Mouse (Mus musculus) intestine, postnatal 0 days (tissue): Measurements from ENCODE around the gene Nbea. TPM values are rescaled to one million over a fixed set of nuclear protein-coding genes. Genes with fewer than 3 reads are reported as not detected.

Experiments
- ATAC-seq: fragments of 200-750 bp; cut with Nextera tagmentation; 2 replicates; pipeline ENCODE4 v1.8.0; 2017; ENCODE audit warnings: mild to moderate bottlenecking, moderate TSS enrichment, moderate library complexity
- H3K27ac ChIP-seq: fragments of 300-500 bp; sonication (generic); 2 replicates; pipeline ENCODE4 v1.5.1; 2014; ENCODE audit warnings: mild to moderate bottlenecking, low read depth, low read length, moderate library complexity
- H3K27me3 ChIP-seq: fragments of 300-500 bp; sonication (generic); replicated peaks from 2 replicates; pipeline ENCODE4 v1.6.1; 2014; ENCODE audit warnings: low read length, mixed read lengths; ENCODE audit not compliant: control insufficient read depth, insufficient read depth
- H3K36me3 ChIP-seq: fragments of 300-500 bp; sonication (generic); 2 replicates; pipeline ENCODE4 v1.6.1; 2014; ENCODE audit warnings: mild to moderate bottlenecking, moderate library complexity; ENCODE audit not compliant: control insufficient read depth, insufficient read depth
- H3K4me1 ChIP-seq: fragments of 300-500 bp; sonication (generic); replicated peaks from 2 replicates; pipeline ENCODE4 v1.6.1; 2014; ENCODE audit warnings: antibody characterized with exemption, low read length, mixed read lengths; ENCODE audit not compliant: control insufficient read depth, insufficient read depth
- H3K4me2 ChIP-seq: fragments of 300-500 bp; sonication (generic); replicated peaks from 2 replicates; pipeline ENCODE4 v1.6.1; 2014; ENCODE audit warnings: low read depth, mild to moderate bottlenecking, moderate library complexity
- H3K4me3 ChIP-seq: fragments of 300-500 bp; sonication (generic); 2 replicates; pipeline ENCODE4 v1.5.1; 2014; ENCODE audit warnings: low read depth, low read length
- H3K9ac ChIP-seq: fragments of 300-500 bp; sonication (generic); 2 replicates; pipeline ENCODE4 v1.6.1; 2014; ENCODE audit warnings: mild to moderate bottlenecking, low read depth, low read length
- H3K9me3 ChIP-seq: fragments of 300-500 bp; sonication (generic); 2 replicates; pipeline ENCODE4 v1.6.1; 2016; ENCODE audit warnings: mixed run types; ENCODE audit not compliant: control insufficient read depth
- CTCF ChIP-seq: sonication (generic); IDR thresholded peaks from 2 replicates; pipeline ENCODE4 v1.5.1; 2016; ENCODE audit warnings: low read depth, mild to moderate bottlenecking, control low read depth, antibody characterized with exemption, moderate library complexity
- WGBS: fragments of 180-500 bp; shearing (Covaris S2); extraction: QIAGEN DNeasy Blood & Tissue Kit; methylation state at CpG from one replicate; pipeline ENCODE4 v1.1.7; 2014; 5-methylcytosine and 5-hydroxymethylcytosine counted together
- polyA plus RNA-seq: library from polyadenylated mRNA; unstranded; fragments of >200 nt; fragmentation: Nextera tagmentation; extraction: Ambion mirVana; gene quantifications from 2 replicates; pipeline ENCODE4 v1.2.1, GENCODE M21; 2015

Gene Nbea
- polyA plus RNA-seq, 1 experiment from 2014 or later = 4.2 TPM

- Histone ChIP-seq H3K27ac (no peak overlapping the region), H3K4me3 (no peak overlapping the region), H3K9ac (no peak overlapping the region), H3K4me2 (no peak overlapping the region), H3K4me1 (no peaks in the 10 kb centered on the region), H3K27me3 (no peaks in the 10 kb centered on the region), H3K36me3 (no peaks in the 10 kb centered on the region), H3K9me3 (no peaks in the 10 kb centered on the region)
- WGBS = 74% methylated on average over 11 of the region's 11 CpGs
- no peak for TF ChIP-seq CTCF
- ATAC-seq = no peak
Observed at GRCm38 (mm10) chr3:55755805-55756601, 427.5 kb downstream of the Nbea start.

- no peak overlapping the region for H3K4me3 ChIP-seq
- TF ChIP-seq CTCF = no peak
- WGBS = 86% methylated on average over 6 of the region's 6 CpGs
- H3K9me3 ChIP-seq = no peaks in the 10 kb centered on the region
- H3K36me3 ChIP-seq = no peaks in the 10 kb centered on the region
- no peak overlapping the region for H3K4me2 ChIP-seq
- H3K27ac ChIP-seq = no peak overlapping the region
- H3K9ac ChIP-seq = no peak overlapping the region
- H3K27me3 ChIP-seq = no peaks in the 10 kb centered on the region
- no peaks in the 10 kb centered on the region for H3K4me1 ChIP-seq
- no peak for ATAC-seq
Observed at GRCm38 (mm10) chr3:55754981-55755608, 428.4 kb downstream of the Nbea start.

GRCm38 (mm10) chr3:55753872-55754271 lies 429.6 kb downstream of the Nbea start:
- WGBS = 96% methylated on average over 6 of the region's 6 CpGs
- Histone ChIP-seq H3K4me3 (no peak overlapping the region), H3K9me3 (no peaks in the 10 kb centered on the region), H3K9ac (no peak overlapping the region), H3K27ac (no peak overlapping the region), H3K4me2 (no peak overlapping the region), H3K27me3 (no peaks in the 10 kb centered on the region), H3K36me3 (no peaks in the 10 kb centered on the region), H3K4me1 (no peaks in the 10 kb centered on the region)
- TF ChIP-seq CTCF = no peak
- ATAC-seq = no peak

- Histone ChIP-seq H3K36me3 (no peaks in the 10 kb centered on the region), H3K27me3 (no peaks in the 10 kb centered on the region), H3K4me3 (no peak overlapping the region), H3K4me1 (no peaks in the 10 kb centered on the region), H3K4me2 (no peak overlapping the region), H3K9me3 (no peaks in the 10 kb centered on the region), H3K27ac (no peak overlapping the region), H3K9ac (no peak overlapping the region)
- no peak for ATAC-seq
- 70% methylated on average over 4 of the region's 4 CpGs for WGBS
- TF ChIP-seq CTCF = peak; percentile 35
Observed at GRCm38 (mm10) chr3:55752558-55752957, 430.9 kb downstream of the Nbea start.

- no peaks in the 10 kb centered on the region for H3K9me3 ChIP-seq
- no peaks in the 10 kb centered on the region for H3K36me3 ChIP-seq
- no peak for ATAC-seq
- H3K9ac ChIP-seq = no peak overlapping the region
- TF ChIP-seq CTCF = no peak
- H3K27ac ChIP-seq = no peak overlapping the region
- H3K27me3 ChIP-seq = no peaks in the 10 kb centered on the region
- 85% methylated on average over 5 of the region's 5 CpGs for WGBS
- no peaks in the 10 kb centered on the region for H3K4me1 ChIP-seq
- no peak overlapping the region for H3K4me3 ChIP-seq
- no peak overlapping the region for H3K4me2 ChIP-seq
Observed at GRCm38 (mm10) chr3:55751363-55751762, 432.1 kb downstream of the Nbea start.

- no peak overlapping the region for H3K9ac ChIP-seq
- H3K4me3 ChIP-seq = no peak overlapping the region
- H3K9me3 ChIP-seq = no peaks in the 10 kb centered on the region
- WGBS = 71% methylated on average over 11 of the region's 11 CpGs
- no peaks in the 10 kb centered on the region for H3K4me1 ChIP-seq
- no peak for ATAC-seq
- TF ChIP-seq CTCF = no peak
- no peak overlapping the region for H3K27ac ChIP-seq
- H3K36me3 ChIP-seq = no peaks in the 10 kb centered on the region
- H3K4me2 ChIP-seq = no peak overlapping the region
- H3K27me3 ChIP-seq = no peaks in the 10 kb centered on the region
Observed at GRCm38 (mm10) chr3:55750445-55751065, 432.9 kb downstream of the Nbea start.
